ENCODE assay signal across 12 mouse cellular contexts in the genomic region with DNA sequence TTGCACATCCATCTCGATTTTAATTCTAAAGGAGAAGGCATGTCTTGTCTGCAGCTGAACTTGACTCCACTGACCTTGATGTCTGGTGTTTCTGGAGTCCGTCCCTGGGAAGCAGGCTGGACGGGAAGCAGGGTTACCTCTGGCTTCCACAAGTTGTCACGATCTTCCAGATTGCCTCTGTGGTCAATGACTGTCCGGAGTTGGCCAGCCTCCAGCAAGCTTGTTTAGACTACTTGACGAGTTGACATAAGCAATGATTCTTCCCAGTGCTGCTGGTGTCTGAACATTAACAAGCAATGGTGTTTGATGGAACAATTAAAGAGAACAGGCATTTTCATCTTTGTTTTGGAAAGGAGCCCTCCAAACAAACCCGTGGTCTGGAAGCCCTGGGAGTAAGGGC.
DNase-seq lines count a peak whose midpoint lies in the region; TF ChIP-seq lines count a peak whose summit lies in the region.
"Had no signal": no experiment of that assay in that cellular context is flagged by ENCODE, and none has a peak within 500 bp of the region (broad histone marks: within the 10 kb centered on the region; RNA-seq: fewer than 3 reads in every experiment).

No protein-coding gene starts in this region.

- H3K79me2 ChIP-seq in myocyte (ENCODE audit: control insufficient read depth, insufficient read depth), result no peaks in the 10 kb centered on the region

- no peak for TF ChIP-seq POLR2A in myocyte (IDR thresholded peaks at IDR 0.05; ENCODE audit: insufficient read length, low read depth)

- H3K4me2 ChIP-seq in myocyte (ENCODE audit: low read depth), result peak overlapping the region; percentile 58
- H3K4me2 ChIP-seq: embryonic facial prominence, embryonic 12.5 days had no signal

- no peak overlapping the region for H3ac ChIP-seq in myocyte (ENCODE audit: control insufficient read depth, insufficient read length)

- H3K27me3 ChIP-seq in myocyte (ENCODE audit: control insufficient read depth, insufficient read depth, insufficient read length), result no peaks in the 10 kb centered on the region
- H3K27me3 ChIP-seq: embryonic facial prominence, embryonic 12.5 days had no signal

- H3K36me3 ChIP-seq in myocyte (ENCODE audit: control insufficient read depth, insufficient read depth), result no peaks in the 10 kb centered on the region
- H3K36me3 ChIP-seq: embryonic facial prominence, embryonic 12.5 days had no signal

- DNase-seq in heart, adult 11 months, result peak; percentile 50
- no peak for DNase-seq in heart, postnatal 25 days (ENCODE audit: low spot score)
- DNase-seq in right cerebral cortex, postnatal 4 days, result peak; percentile 10
- DNase-seq in right cerebral cortex, postnatal 25 days, result no peak
- peak; percentile 6 to 8 for DNase-seq in kidney, adult 8-10 months
- DNase-seq in cerebellum, adult 9-10 months, result no peak
- DNase-seq in cerebellum, adult 11-12 months, result no peak
- DNase-seq: gastrocnemius, postnatal 25 days; layer of hippocampus, postnatal 36 days had no signal

- intact Hi-C loops in heart, postnatal 25 days (cut with DNase I), result no loop called here

- no peak overlapping the region for H3K4me3 ChIP-seq in myocyte
- H3K4me3 ChIP-seq: embryonic facial prominence, embryonic 12.5 days; megakaryocyte, embryonic 14.5 days had no signal

TF ChIP-seq in myocyte, 11 proteins besides CTCF, POLR2A, EP300 and RAD21:
- TF ChIP-seq MYOG (IDR thresholded peaks at IDR 0.05; ENCODE audit: control insufficient read depth in 1 of 3, insufficient read depth in 1 of 3, insufficient read length in 2 of 3, low read depth in 2 of 3), result no peak
- no peak for TF ChIP-seq MAX (IDR thresholded peaks at IDR 0.05; ENCODE audit: low read depth)
- no peak for TF ChIP-seq USF1 (IDR thresholded peaks at IDR 0.05; ENCODE audit: low read depth)
- TF ChIP-seq SRF (IDR thresholded peaks at IDR 0.05; ENCODE audit: control insufficient read depth, insufficient read length, low read depth), result no peak
- no peak for TF ChIP-seq POLR2AphosphoS2 (IDR thresholded peaks at IDR 0.05; ENCODE audit: insufficient read length, low read depth)
- no peak for TF ChIP-seq CEBPB (IDR thresholded peaks at IDR 0.05; ENCODE audit: insufficient read depth, poor library complexity, severe bottlenecking)
- no peak for TF ChIP-seq E2F4 (IDR thresholded peaks at IDR 0.05; ENCODE audit: insufficient read depth)

Comparison
In these comparisons a context has a peak if more than half of its experiments do, and no peak if none do; other contexts are left out.
1. DNase-seq: peak in heart, adult 11 months (single experiment), right cerebral cortex, postnatal 4 days (single experiment) and kidney, adult 8-10 months (2 of 2); none in heart, postnatal 25 days (single experiment), right cerebral cortex, postnatal 25 days (single experiment), cerebellum, adult 9-10 months (single experiment) and cerebellum, adult 11-12 months (single experiment).